Mouse (Mus musculus) right cerebral cortex, postnatal 25 days (tissue): ENCODE measurements around the gene Mt2.
"Not testable (repeated sequence)": the region's sequence is repeated elsewhere in the genome, so short reads cannot be mapped to it uniquely, and the experiment has no call there.

Experiments used
- DNase-seq: peaks from one replicate; pipeline ENCODE4 v3.0.0; 2022

Mt2 gene

GRCm38 (mm10) chr8:94172075-94172808, at the start of gene Mt2:
Gene Mt2 (plus strand): TSS chr8:94172664.
- DNase-seq = peak; percentile 61

- no peak for DNase-seq
Observed at GRCm38 (mm10) chr8:94122711-94123468, 49.6 kb upstream of the Mt2 start.

- no peak for DNase-seq
Observed at GRCm38 (mm10) chr8:94127711-94128110, 44.8 kb upstream of the Mt2 start.

GRCm38 (mm10) chr8:94129133-94129789, 43.2 kb upstream of the Mt2 start:
- DNase-seq = no peak

- DNase-seq = no peak
Observed at GRCm38 (mm10) chr8:94130126-94130525, 42.3 kb upstream of the Mt2 start.

- DNase-seq = no peak
Observed at GRCm38 (mm10) chr8:94132096-94132495, 40.4 kb upstream of the Mt2 start.

- not testable (repeated sequence) for DNase-seq
Observed at GRCm38 (mm10) chr8:94134601-94135000, 37.9 kb upstream of the Mt2 start.

- no peak for DNase-seq
Observed at GRCm38 (mm10) chr8:94135556-94135955, 36.9 kb upstream of the Mt2 start.

- DNase-seq = no peak
Observed at GRCm38 (mm10) chr8:94136192-94136591, 36.3 kb upstream of the Mt2 start.

- DNase-seq = no peak
Observed at GRCm38 (mm10) chr8:94136933-94137332, 35.5 kb upstream of the Mt2 start, which contains the start of gene Mt4. Gene Mt4 (plus strand): TSS chr8:94137197.

- no peak for DNase-seq
Observed at GRCm38 (mm10) chr8:94140266-94140795, 32.1 kb upstream of the Mt2 start.

- no peak for DNase-seq
Observed at GRCm38 (mm10) chr8:94148236-94148635, 24.2 kb upstream of the Mt2 start.

- no peak for DNase-seq
Observed at GRCm38 (mm10) chr8:94150925-94151324, 21.5 kb upstream of the Mt2 start.

GRCm38 (mm10) chr8:94152513-94153300, 19.8 kb upstream of the Mt2 start, which contains the start of gene Mt3:
Gene Mt3 (plus strand): TSS chr8:94152607.
- peak; percentile 88 for DNase-seq

- DNase-seq = peak; percentile 43
Observed at GRCm38 (mm10) chr8:94153451-94153850, 19.0 kb upstream of the Mt2 start.

GRCm38 (mm10) chr8:94154537-94154936, 17.9 kb upstream of the Mt2 start:
- no peak for DNase-seq

- no peak for DNase-seq
Observed at GRCm38 (mm10) chr8:94156092-94156491, 16.4 kb upstream of the Mt2 start.

GRCm38 (mm10) chr8:94165772-94166171, 6.7 kb upstream of the Mt2 start:
- DNase-seq = not testable (repeated sequence)

- DNase-seq = peak; percentile 87
Observed at GRCm38 (mm10) chr8:94167244-94167643, 5.2 kb upstream of the Mt2 start.

- no peak for DNase-seq
Observed at GRCm38 (mm10) chr8:94169547-94169946, 2.9 kb upstream of the Mt2 start.

GRCm38 (mm10) chr8:94171321-94171755, 1.1 kb upstream of the Mt2 start:
- no peak for DNase-seq
